Comparison of ENCODE assay signal across 25 mouse cellular contexts in genomic region chr2:150955859-150956258, GRCm38 (mm10).
"Had no signal": no experiment of that assay in that cellular context is flagged by ENCODE, and none has a peak within 500 bp of the region (broad histone marks: within the 10 kb centered on the region; RNA-seq: fewer than 3 reads in every experiment).

No protein-coding gene starts in this region.

- DNase-seq: gastrocnemius, adult 2 months; gastrocnemius, postnatal 10 days; gastrocnemius, postnatal 25 days; heart, adult 18-20 months; heart, postnatal 14 days; heart, postnatal 36 days; kidney, adult 11 months; kidney, adult 2 months; kidney, adult 9 months; kidney, postnatal 14 days; kidney, postnatal 36 days; layer of hippocampus, adult 9-11 months; layer of hippocampus, postnatal 36 days; left cerebral cortex, postnatal 4 days had no signal

- H3K9ac ChIP-seq: heart, embryonic 13.5 days; heart, embryonic 15.5 days; hindbrain, embryonic 13.5 days; hindbrain, embryonic 15.5 days; kidney, embryonic 15.5 days; limb, embryonic 13.5 days; limb, embryonic 15.5 days; liver, embryonic 12.5 days had no signal

- H3K4me2 ChIP-seq: heart, embryonic 13.5 days; heart, embryonic 15.5 days; hindbrain, embryonic 13.5 days; hindbrain, embryonic 15.5 days; kidney, embryonic 15.5 days; limb, embryonic 13.5 days; limb, embryonic 15.5 days; liver, embryonic 12.5 days had no signal

- H3K4me1 ChIP-seq: heart, embryonic 15.5 days; hindbrain, embryonic 13.5 days; hindbrain, embryonic 15.5 days; kidney, embryonic 15.5 days; limb, embryonic 13.5 days; limb, embryonic 15.5 days; liver, embryonic 12.5 days had no signal

- H3K27me3 ChIP-seq: heart, embryonic 13.5 days; heart, embryonic 15.5 days; hindbrain, embryonic 13.5 days; hindbrain, embryonic 15.5 days; kidney, embryonic 15.5 days; limb, embryonic 13.5 days; limb, embryonic 15.5 days; liver, embryonic 12.5 days had no signal

- H3K9me3 ChIP-seq: heart, embryonic 10.5 days; heart, embryonic 13.5 days; heart, embryonic 15.5 days; hindbrain, embryonic 13.5 days; hindbrain, embryonic 15.5 days; kidney, embryonic 15.5 days; limb, embryonic 13.5 days; limb, embryonic 15.5 days; liver, embryonic 12.5 days had no signal

- H3K4me3 ChIP-seq: gastrocnemius, adult 2 months; heart, embryonic 10.5 days; heart, embryonic 13.5 days; heart, embryonic 15.5 days; hindbrain, embryonic 13.5 days; hindbrain, embryonic 15.5 days; kidney, embryonic 15.5 days; limb, embryonic 13.5 days; limb, embryonic 15.5 days; liver, embryonic 12.5 days had no signal

- H3K36me3 ChIP-seq: heart, embryonic 15.5 days; hindbrain, embryonic 15.5 days had no signal

- H3K27ac ChIP-seq: gastrocnemius, adult 2 months; heart, embryonic 10.5 days; heart, embryonic 13.5 days; heart, embryonic 15.5 days; hindbrain, embryonic 13.5 days; hindbrain, embryonic 15.5 days; hindbrain, postnatal 0 days; kidney, embryonic 15.5 days; kidney, postnatal 0 days; limb, embryonic 13.5 days; limb, embryonic 15.5 days; liver, embryonic 12.5 days had no signal
